Mouse (Mus musculus): ENCODE data around the gene Cntnap5b.
A peak's percentile ranks its signal among the peaks of the same experiment; 100 is the strongest.
"Not testable (repeated sequence)": the region's sequence is repeated elsewhere in the genome, so short reads cannot be mapped to it uniquely, and the experiment has no call there.

Cntnap5b gene

GRCm38 (mm10) chr1:99772614-99773013 is at the start of gene Cntnap5b:
Cntnap5b (plus strand) TSS chr1:99772765.
- DNase-seq (ENCODE audit: low spot score in 2 of 2): no peak

- DNase-seq (ENCODE audit: low spot score in 2 of 2): no peak
Measured at GRCm38 (mm10) chr1:99759996-99760395, 12.6 kb upstream of the Cntnap5b start.

GRCm38 (mm10) chr1:99772183-99772582 is 382 bp upstream of the Cntnap5b start:
- DNase-seq (ENCODE audit: low spot score in 2 of 2): peak; percentile 22 to 36

DNA sequence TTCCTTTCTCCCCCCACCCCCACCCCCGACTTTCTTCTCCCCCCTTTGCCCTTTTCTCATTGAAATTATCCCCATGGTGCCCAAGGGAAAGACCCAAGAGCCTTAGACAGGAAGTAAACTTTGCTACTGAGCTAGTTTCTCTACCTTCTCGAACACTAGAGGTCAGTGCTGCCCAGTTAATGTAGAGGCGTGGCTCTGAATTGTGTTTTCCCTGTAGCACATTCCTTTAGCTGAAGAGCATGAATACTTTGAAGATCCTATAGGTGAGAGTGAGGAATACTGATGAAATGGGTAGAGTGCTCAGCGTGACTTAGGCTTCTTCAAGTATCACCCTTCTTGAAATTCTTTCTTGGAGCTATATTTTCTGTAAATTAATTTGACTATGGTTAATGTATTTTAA is 1.6 kb downstream of the Cntnap5b start:
- peak in 1 of 2 experiments; percentile 22 for DNase-seq (ENCODE audit: low spot score in 2 of 2)

DNA sequence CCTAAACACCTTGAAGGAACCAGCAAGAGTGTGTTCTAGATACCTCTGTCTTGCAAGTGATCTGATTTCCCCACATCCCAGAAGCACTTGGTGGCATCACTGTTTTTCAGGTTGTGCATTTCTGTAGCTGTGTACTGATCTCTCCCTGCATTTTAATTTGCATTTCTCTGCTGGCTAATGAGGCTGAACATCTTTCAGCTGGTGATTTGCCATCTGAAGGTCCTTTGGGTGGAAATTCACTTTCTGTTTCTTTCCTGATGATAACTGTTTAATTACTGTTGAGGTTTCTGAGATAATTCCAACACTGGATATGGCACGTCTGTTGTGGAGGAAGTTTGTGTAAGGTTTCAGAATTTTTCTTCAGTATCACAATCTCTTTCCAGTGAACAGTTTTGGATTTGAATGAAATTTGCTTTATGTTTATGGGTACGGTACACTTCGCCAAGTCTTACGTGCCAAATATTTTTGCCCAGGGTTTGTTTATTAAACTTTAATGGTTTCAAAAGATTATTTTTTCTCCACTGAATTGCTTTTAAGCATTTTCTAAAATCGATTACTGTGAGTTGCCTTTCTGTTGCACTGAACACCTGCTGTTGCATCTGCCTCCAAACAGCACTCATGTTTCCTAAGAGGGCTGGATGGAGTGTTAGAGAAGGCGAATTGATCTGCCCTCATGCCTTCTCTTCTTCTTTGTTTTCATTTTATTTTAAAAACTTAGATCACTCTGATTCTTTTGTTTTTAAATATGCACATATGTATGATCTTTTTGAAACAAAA is 41.0 kb downstream of the Cntnap5b start:
- no peak for DNase-seq (ENCODE audit: low spot score in 2 of 2)

DNA sequence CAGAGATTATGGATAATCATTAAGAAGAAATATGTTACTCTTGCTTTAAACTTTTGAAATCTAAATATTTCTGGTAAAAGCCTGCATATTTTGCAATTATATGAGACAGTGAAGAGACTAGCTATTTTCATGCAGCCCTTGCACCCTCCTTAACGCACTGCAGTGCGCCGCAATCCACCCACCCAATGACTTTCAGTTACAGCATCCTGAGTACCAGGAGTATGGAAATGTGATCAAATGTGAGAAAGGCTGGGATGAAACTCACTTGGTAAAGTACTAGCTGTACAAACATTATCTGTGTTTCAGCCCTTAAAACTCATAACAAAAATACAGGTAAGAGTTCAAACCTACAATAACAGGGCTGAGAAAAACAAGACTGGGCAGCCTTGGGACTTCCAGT is 99.8 kb downstream of the Cntnap5b start:
- DNase-seq (ENCODE audit: low spot score in 2 of 2): no peak

GRCm38 (mm10) chr1:99907774-99908173 is 135.2 kb downstream of the Cntnap5b start:
- no peak for DNase-seq (ENCODE audit: low spot score in 2 of 2)

DNA sequence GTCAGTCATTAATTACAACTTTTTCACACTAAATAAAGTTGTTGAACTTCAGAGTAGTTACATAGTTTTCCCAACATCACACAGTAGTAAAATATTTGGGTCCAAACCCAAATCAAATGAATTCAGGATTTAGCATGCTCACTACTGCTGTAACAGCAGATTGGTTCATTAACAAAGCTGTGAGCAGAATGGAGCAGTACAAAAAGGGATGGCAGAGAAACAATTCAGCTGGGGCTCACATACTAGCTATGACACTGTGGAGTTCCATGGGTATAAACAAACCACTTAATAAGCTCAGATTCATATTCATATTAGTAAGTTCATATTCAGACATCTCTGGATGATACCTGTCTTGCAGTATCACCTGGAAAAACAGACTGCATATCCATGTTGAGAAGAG is 170.9 kb downstream of the Cntnap5b start:
- DNase-seq (ENCODE audit: low spot score in 2 of 2): no peak

GRCm38 (mm10) chr1:99959428-99959987 is 186.9 kb downstream of the Cntnap5b start:
- DNase-seq (ENCODE audit: low spot score in 2 of 2): no peak

DNA sequence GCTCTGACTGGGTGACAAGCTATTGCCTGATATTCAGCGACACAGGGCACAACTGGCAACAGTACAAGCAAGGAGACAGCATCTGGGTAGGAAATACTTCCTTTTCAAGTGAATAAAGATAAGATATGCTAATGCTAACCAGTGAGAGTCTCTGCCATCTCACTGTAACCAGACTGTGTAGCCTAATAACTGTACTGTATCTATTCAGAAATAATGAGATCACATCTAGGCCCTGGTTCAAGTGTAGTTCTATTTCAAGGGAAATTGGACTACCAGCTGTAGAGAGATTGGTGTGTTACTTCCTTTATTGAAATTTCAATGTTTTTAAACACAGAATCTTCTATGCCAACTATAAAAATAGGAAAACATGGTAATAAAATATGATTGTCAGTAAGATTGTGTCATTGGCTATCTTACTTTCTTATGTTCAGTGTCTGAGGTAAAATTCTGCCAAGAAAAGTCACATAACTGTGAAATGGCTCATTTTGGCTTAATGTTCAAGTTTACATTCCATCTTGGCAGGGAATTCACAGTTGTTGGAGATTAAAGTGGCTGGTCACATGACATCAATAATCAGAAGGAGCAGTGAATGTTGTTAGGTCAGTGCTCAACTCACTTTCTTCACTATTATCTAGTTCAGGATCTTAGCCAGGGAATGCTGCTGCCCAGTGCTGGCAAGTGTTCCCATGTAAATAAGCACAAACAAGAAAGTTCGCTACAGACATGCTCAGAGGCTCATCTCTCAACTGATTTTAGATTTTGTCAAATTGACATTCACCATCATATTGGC is 194.9 kb downstream of the Cntnap5b start:
- DNase-seq (ENCODE audit: low spot score in 2 of 2): no peak

DNA sequence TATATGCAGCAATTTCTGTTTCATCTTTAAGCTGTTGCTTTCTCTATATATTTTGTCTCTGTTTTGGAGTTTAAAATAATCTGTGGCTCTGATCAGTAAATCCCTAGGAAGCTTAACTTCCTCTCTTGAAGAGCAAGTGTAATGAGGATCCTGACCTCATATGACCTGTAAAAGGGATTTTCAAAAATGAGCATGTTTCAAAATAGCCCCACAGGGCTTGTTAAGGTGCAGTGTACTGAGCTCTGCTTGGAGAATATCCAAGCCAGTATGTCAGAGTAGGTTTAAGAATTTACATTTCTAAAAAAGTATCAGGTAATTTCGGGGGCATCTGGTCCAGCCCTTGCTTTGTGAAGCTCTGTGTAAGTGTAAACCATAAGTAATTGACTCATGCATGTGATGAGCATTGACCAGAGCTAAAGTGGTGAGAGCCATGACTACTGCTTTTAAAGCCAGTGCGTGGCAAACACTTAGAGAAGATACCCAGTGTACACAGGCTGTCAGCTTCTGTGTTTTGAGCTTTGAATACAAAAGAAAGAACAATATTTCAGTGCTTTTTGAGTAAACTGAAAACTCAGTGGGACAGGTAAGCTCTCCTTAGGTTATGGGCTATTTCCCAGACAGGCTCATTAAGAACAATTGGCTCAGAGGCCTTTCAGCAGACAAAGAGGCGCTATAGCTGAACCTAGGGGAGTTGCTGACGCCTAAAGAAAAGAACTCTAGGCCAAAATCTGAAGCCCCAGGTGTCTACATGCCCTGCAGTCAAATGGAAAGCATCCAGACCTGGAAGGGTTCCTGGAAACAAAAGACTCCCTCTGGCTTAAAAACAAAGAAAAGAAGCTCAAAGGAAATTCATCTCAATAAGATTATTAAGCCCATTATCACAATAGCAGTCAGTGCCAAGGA is 197.9 kb downstream of the Cntnap5b start:
- no peak for DNase-seq (ENCODE audit: low spot score in 2 of 2)

- not testable (repeated sequence) for DNase-seq (ENCODE audit: low spot score in 2 of 2)
Measured at GRCm38 (mm10) chr1:100001226-100001625, 228.7 kb downstream of the Cntnap5b start.

DNA sequence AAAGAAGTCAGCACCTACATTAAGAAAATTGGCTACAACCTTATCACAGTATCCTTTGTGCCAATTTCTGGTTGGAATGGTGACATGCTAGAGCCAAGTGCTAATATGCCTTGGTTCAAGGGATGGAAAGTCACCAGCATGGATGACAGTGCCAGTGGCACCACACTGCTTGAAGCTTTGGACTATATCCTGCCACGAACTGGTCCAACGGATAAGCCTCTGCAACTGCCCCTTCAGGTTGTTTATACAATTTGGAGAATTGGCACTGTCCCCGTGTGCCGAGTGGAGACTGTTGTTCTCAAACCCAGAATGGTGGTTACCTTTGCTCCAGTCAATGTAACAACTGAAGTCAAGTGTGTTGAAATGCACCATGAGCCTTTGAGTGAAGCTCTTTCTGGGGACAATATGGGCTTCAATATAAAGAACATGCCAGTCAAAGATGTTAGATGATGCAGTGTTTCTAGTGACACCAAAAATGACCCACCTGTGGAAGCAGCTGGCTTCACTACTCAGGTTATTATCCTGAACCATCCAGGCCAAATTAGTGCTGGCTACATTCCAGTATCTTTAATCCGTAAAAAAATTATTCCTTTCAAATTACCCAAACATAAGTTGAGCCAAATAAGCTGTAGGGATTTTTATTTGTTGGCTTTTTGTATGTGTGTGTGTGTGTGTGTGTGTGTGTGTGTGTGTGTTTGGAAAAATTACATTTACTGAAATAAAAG is 233.6 kb downstream of the Cntnap5b start:
- DNase-seq (ENCODE audit: low spot score in 2 of 2): no peak

GRCm38 (mm10) chr1:100041808-100042207 is 269.2 kb downstream of the Cntnap5b start:
- no peak for DNase-seq (ENCODE audit: low spot score in 2 of 2)

- no peak for DNase-seq (ENCODE audit: low spot score in 2 of 2)
Measured at GRCm38 (mm10) chr1:100079812-100080211, 307.2 kb downstream of the Cntnap5b start.

DNA sequence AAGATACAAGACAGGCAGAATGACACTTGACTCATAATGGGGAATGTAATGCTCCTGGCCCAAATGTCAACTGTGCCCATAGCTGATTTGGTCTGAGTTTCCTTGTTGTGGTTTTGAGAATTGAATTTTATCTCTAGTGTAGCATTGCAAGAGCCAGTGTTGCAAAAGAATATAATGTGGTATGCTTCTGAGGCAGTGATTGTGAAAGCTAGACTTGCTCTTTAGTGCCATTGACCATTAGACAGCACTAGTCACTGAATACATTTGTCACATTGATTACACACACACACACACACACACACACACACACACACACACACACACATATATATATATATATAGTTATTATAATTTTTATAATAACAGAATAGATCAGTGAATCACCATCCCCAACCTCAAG is 328.0 kb downstream of the Cntnap5b start:
- no peak for DNase-seq (ENCODE audit: low spot score in 2 of 2)

DNA sequence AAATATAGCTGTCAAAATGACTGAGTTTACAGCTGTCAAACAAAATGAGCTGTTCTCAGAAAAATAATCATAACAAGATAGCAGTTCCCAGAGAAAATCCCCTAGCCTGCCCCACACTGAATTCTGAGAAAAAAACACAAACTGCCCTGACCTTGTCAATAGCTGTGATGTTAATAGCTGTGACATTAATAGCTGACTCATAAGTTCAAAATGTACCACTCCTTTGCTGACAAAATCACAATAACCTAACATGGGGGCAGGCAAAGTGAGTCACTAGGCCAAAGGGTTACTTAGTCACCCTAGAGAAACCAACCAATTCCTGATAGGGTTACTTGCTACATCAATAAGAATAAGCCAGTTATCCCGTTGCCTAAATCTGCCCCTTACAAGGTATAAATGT is 328.5 kb downstream of the Cntnap5b start:
- no peak for DNase-seq (ENCODE audit: low spot score in 2 of 2)

- DNase-seq (ENCODE audit: low spot score in 2 of 2): no peak
Measured at GRCm38 (mm10) chr1:100104343-100104742, 331.8 kb downstream of the Cntnap5b start.

DNA sequence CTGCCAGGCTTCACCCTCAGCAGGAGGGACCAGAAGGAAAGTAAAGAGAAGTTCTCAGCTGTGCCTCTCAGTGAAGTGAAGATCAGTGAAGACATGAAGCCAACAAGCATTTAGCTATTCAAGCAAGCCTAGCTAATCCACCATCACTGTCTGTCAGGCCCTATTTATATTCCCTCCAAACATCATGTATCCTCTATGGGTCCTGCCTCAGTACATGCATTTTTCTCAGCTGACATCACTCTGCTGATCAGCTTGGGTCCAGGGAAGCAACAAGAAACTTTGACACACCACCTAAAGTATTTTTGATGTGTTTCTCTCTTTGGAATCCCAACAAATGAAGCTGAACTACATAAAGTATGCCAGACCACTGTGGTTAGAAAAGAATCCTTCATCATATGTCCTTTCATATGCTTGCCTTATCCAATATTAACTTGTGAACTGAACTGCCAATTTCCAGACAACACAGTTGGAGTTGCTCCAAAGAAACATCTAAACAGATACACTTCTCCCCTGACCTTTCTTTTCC is 349.9 kb downstream of the Cntnap5b start:
- DNase-seq (ENCODE audit: low spot score in 2 of 2): no peak

DNA sequence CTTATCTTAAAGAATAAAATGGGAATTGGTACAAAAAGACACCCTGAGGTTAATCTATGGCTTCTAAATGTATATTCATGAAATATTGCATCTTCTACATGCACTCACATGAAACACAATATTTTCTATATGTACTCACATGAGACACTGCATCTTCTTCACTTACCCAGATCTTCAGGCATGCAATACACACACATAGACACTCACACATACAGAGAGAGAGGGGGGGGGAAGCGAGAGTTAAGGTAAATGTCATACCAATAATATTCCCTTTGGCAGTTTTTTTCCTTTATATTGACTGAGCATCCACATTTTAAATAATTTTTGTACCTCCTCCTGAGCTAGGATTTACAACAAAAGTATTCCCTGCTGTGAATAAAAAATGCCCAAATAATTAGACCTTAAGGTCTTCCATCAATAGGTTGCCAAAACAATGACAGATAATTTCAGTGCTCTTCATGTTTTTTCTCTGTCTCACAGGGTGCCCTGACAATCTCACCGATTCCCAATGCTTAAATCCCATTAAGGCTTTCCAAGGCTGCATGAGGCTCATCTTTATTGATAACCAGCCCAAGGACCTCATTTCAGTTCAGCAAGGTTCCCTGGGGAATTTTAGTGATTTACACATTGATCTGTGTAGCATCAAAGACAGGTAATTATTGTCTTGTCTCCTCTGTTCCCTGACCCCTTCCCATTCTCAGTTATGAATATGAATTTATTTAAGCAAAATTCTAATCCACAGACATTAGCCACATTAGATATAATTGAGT is 391.2 kb downstream of the Cntnap5b start:
- DNase-seq (ENCODE audit: low spot score in 2 of 2): no peak
